Mouse (Mus musculus): ENCODE results near the gene Pon3. TPM values are rescaled to one million over a fixed set of nuclear protein-coding genes. Genes with fewer than 3 reads are reported as not detected.

The Pon3 gene
- polyA plus RNA-seq, 1 experiment from 2014 or later = 15.2 TPM

GRCm38 (mm10) chr6:5287919-5288318 lies 31.8 kb upstream of the Pon3 start:
- WGBS = 45% methylated on average over 5 of the region's 5 CpGs
- ATAC-seq (ENCODE audit: insufficient number of reproducible peaks, low FRiP score, low TSS enrichment, low read depth) = no peak
- H3K27ac ChIP-seq (replicated peaks) = no peak overlapping the region

GRCm38 (mm10) chr6:5287392-5287791 lies 31.3 kb upstream of the Pon3 start:
- H3K9me3 ChIP-seq (replicated peaks) = no peaks in the 10 kb centered on the region
- no peak for ATAC-seq (ENCODE audit: insufficient number of reproducible peaks, low FRiP score, low TSS enrichment, low read depth)
- H3K4me2 ChIP-seq (replicated peaks) = no peak overlapping the region
- no peaks in the 10 kb centered on the region for H3K27me3 ChIP-seq
- no peaks in the 10 kb centered on the region for H3K36me3 ChIP-seq
- no peak overlapping the region for H3K27ac ChIP-seq (replicated peaks)
- no peak overlapping the region for H3K9ac ChIP-seq
- 76% methylated on average over 2 of the region's 2 CpGs for WGBS
- H3K4me1 ChIP-seq = peaks cover 6% of the 10 kb centered on the region
- no peak overlapping the region for H3K4me3 ChIP-seq (replicated peaks)

More at GRCm38 (mm10) chr6:5287919-5288318, 31.8 kb upstream of the Pon3 start:
- H3K4me2 ChIP-seq (replicated peaks) = no peak overlapping the region
- H3K27me3 ChIP-seq = no peaks in the 10 kb centered on the region
- H3K36me3 ChIP-seq = no peaks in the 10 kb centered on the region
- no peaks in the 10 kb centered on the region for H3K9me3 ChIP-seq (replicated peaks)
- no peak overlapping the region for H3K4me3 ChIP-seq (replicated peaks)
- peaks cover 6% of the 10 kb centered on the region for H3K4me1 ChIP-seq
- H3K9ac ChIP-seq = no peak overlapping the region

- no peak overlapping the region for H3K27ac ChIP-seq (replicated peaks)
- no peak overlapping the region for H3K4me2 ChIP-seq (replicated peaks)
- no peaks in the 10 kb centered on the region for H3K9me3 ChIP-seq (replicated peaks)
- H3K4me1 ChIP-seq = no peaks in the 10 kb centered on the region
- 78% methylated on average over 7 of the region's 7 CpGs for WGBS
- H3K36me3 ChIP-seq = no peaks in the 10 kb centered on the region
- no peak overlapping the region for H3K4me3 ChIP-seq (replicated peaks)
- H3K9ac ChIP-seq = no peak overlapping the region
- no peaks in the 10 kb centered on the region for H3K27me3 ChIP-seq
- no peak for ATAC-seq (ENCODE audit: insufficient number of reproducible peaks, low FRiP score, low TSS enrichment, low read depth)
These were observed 26.3 kb upstream of the Pon3 start for GRCm38 (mm10) chr6:5282418-5282817.

- Histone ChIP-seq H3K4me1 (no peaks in the 10 kb centered on the region), H3K27me3 (no peaks in the 10 kb centered on the region), H3K4me2 (replicated peaks) (no peak overlapping the region), H3K36me3 (peaks cover 14% of the 10 kb centered on the region), H3K9me3 (replicated peaks) (no peaks in the 10 kb centered on the region), H3K9ac (no peak overlapping the region), H3K4me3 (replicated peaks) (no peak overlapping the region), H3K27ac (replicated peaks) (no peak overlapping the region)
- WGBS = 46% methylated on average over 6 of the region's 6 CpGs
- ATAC-seq (ENCODE audit: insufficient number of reproducible peaks, low FRiP score, low TSS enrichment, low read depth) = no peak
These were observed 24.7 kb upstream of the Pon3 start for GRCm38 (mm10) chr6:5280576-5281305.

- WGBS = 41% methylated on average over 5 of the region's 5 CpGs
These were observed 21.9 kb upstream of the Pon3 start for GRCm38 (mm10) chr6:5277972-5278371.

GRCm38 (mm10) chr6:5269641-5270040 lies 13.6 kb upstream of the Pon3 start:
- no peaks in the 10 kb centered on the region for H3K27me3 ChIP-seq
- no peaks in the 10 kb centered on the region; the same call in none of the 2 replicates for H3K36me3 ChIP-seq
- ATAC-seq (ENCODE audit: insufficient number of reproducible peaks, low FRiP score, low TSS enrichment, low read depth) = no peak
- H3K9me3 ChIP-seq (replicated peaks) = no peaks in the 10 kb centered on the region
- no peak overlapping the region for H3K4me3 ChIP-seq (replicated peaks)
- WGBS = 71% methylated on average over 6 of the region's 6 CpGs
- no peak overlapping the region for H3K9ac ChIP-seq
- H3K4me2 ChIP-seq (replicated peaks) = no peak overlapping the region
- no peaks in the 10 kb centered on the region for H3K4me1 ChIP-seq
- H3K27ac ChIP-seq (replicated peaks) = no peak overlapping the region

More at GRCm38 (mm10) chr6:5277972-5278371, 21.9 kb upstream of the Pon3 start:
- no peak overlapping the region for H3K9ac ChIP-seq
- no peak overlapping the region for H3K4me3 ChIP-seq (replicated peaks)
- H3K36me3 ChIP-seq = peaks cover 16% of the 10 kb centered on the region
- no peaks in the 10 kb centered on the region for H3K27me3 ChIP-seq
- no peak for ATAC-seq (ENCODE audit: insufficient number of reproducible peaks, low FRiP score, low TSS enrichment, low read depth)
- no peak overlapping the region for H3K4me2 ChIP-seq (replicated peaks)
- no peaks in the 10 kb centered on the region for H3K4me1 ChIP-seq
- H3K27ac ChIP-seq (replicated peaks) = no peak overlapping the region
- no peaks in the 10 kb centered on the region for H3K9me3 ChIP-seq (replicated peaks)

- no peak overlapping the region for H3K4me2 ChIP-seq (replicated peaks)
- no peaks in the 10 kb centered on the region; the same call in 1 of the 2 replicates for H3K36me3 ChIP-seq
- H3K27me3 ChIP-seq = no peaks in the 10 kb centered on the region
- no peak overlapping the region for H3K4me3 ChIP-seq (replicated peaks)
- no peak overlapping the region for H3K27ac ChIP-seq (replicated peaks)
- ATAC-seq (ENCODE audit: insufficient number of reproducible peaks, low FRiP score, low TSS enrichment, low read depth) = no peak
- no peaks in the 10 kb centered on the region for H3K9me3 ChIP-seq (replicated peaks)
- H3K9ac ChIP-seq = no peak overlapping the region
- no peaks in the 10 kb centered on the region for H3K4me1 ChIP-seq
- 76% methylated on average over 8 of the region's 8 CpGs for WGBS
These were observed 8.7 kb upstream of the Pon3 start for GRCm38 (mm10) chr6:5264793-5265192.

- H3K27ac ChIP-seq (replicated peaks) = no peak overlapping the region
- no peak overlapping the region for H3K9ac ChIP-seq
- no peak for ATAC-seq (ENCODE audit: insufficient number of reproducible peaks, low FRiP score, low TSS enrichment, low read depth)
- no peaks in the 10 kb centered on the region for H3K9me3 ChIP-seq (replicated peaks)
- H3K36me3 ChIP-seq = no peaks in the 10 kb centered on the region; the same call in 1 of the 2 replicates
- H3K4me3 ChIP-seq (replicated peaks) = no peak overlapping the region
- no peaks in the 10 kb centered on the region for H3K4me1 ChIP-seq
- WGBS = 59% methylated on average over 8 of the region's 8 CpGs
- H3K27me3 ChIP-seq = no peaks in the 10 kb centered on the region
- H3K4me2 ChIP-seq (replicated peaks) = no peak overlapping the region
These were observed 7.3 kb upstream of the Pon3 start for GRCm38 (mm10) chr6:5263250-5263999.

- H3K4me1 ChIP-seq = no peaks in the 10 kb centered on the region
- ATAC-seq (ENCODE audit: insufficient number of reproducible peaks, low FRiP score, low TSS enrichment, low read depth) = no peak
- H3K9ac ChIP-seq = no peak overlapping the region
- H3K4me3 ChIP-seq (replicated peaks) = no peak overlapping the region
- no peaks in the 10 kb centered on the region for H3K9me3 ChIP-seq (replicated peaks)
- WGBS = 81% methylated on average over 9 of the region's 10 CpGs
- H3K27ac ChIP-seq (replicated peaks) = no peak overlapping the region
- H3K36me3 ChIP-seq = no peaks in the 10 kb centered on the region; the same call in 1 of the 2 replicates
- H3K4me2 ChIP-seq (replicated peaks) = no peak overlapping the region
- H3K27me3 ChIP-seq = no peaks in the 10 kb centered on the region
These were observed 6.5 kb upstream of the Pon3 start for GRCm38 (mm10) chr6:5262322-5263249.

GRCm38 (mm10) chr6:5255291-5255690 lies 795 bp downstream of the Pon3 start:
- Histone ChIP-seq H3K36me3 (no peaks in the 10 kb centered on the region), H3K4me2 (replicated peaks) (peak overlapping the region; percentile 50; the same call in 1 of the 2 replicates)
- 56% methylated on average over 6 of the region's 6 CpGs for WGBS

GRCm38 (mm10) chr6:5254869-5255268 lies 1.2 kb downstream of the Pon3 start:
- Histone ChIP-seq H3K4me3 (replicated peaks) (no peak overlapping the region), H3K4me2 (replicated peaks) (no peak overlapping the region), H3K36me3 (no peaks in the 10 kb centered on the region), H3K27me3 (no peaks in the 10 kb centered on the region), H3K9me3 (replicated peaks) (no peaks in the 10 kb centered on the region), H3K4me1 (peaks cover 13% of the 10 kb centered on the region; the same call in 1 of the 2 replicates), H3K9ac (no peak overlapping the region), H3K27ac (replicated peaks) (no peak overlapping the region)
- WGBS = 88% methylated on average over 2 of the region's 2 CpGs
- no peak for ATAC-seq (ENCODE audit: insufficient number of reproducible peaks, low FRiP score, low TSS enrichment, low read depth)

More at GRCm38 (mm10) chr6:5255291-5255690, 795 bp downstream of the Pon3 start:
- Histone ChIP-seq H3K9ac (no peak overlapping the region), H3K27ac (replicated peaks) (no peak overlapping the region), H3K27me3 (no peaks in the 10 kb centered on the region), H3K9me3 (replicated peaks) (no peaks in the 10 kb centered on the region), H3K4me3 (replicated peaks) (peak overlapping the region; percentile 39), H3K4me1 (peaks cover 13% of the 10 kb centered on the region; the same call in 1 of the 2 replicates)
- ATAC-seq (ENCODE audit: insufficient number of reproducible peaks, low FRiP score, low TSS enrichment, low read depth) = no peak

Measured in embryonic facial prominence, embryonic 15.5 days (tissue).